Mouse (Mus musculus) midbrain, postnatal 0 days (tissue): Measurements from ENCODE around the gene Ndufb6. TPM values are rescaled to one million over a fixed set of nuclear protein-coding genes. Genes with fewer than 3 reads are reported as not detected.
"Not testable (repeated sequence)": the region's sequence is repeated elsewhere in the genome, so short reads cannot be mapped to it uniquely, and the experiment has no call there.

Experiments used
- ATAC-seq: fragments of 200-750 bp; cut with Nextera tagmentation; 2 replicates; pipeline ENCODE4 v1.8.0; 2017; ENCODE audit warnings: moderate number of reproducible peaks, mild to moderate bottlenecking, moderate TSS enrichment, moderate library complexity; ENCODE audit not compliant: low FRiP score
- DNase-seq: peaks from one replicate; pipeline ENCODE4 v3.0.0-alpha.2; 2015; ENCODE audit warnings: low spot score
- H3K27ac ChIP-seq: fragments of 300-500 bp; sonication (generic); 2 replicates; pipeline ENCODE4 v1.5.1; 2014; ENCODE audit warnings: low read depth, mild to moderate bottlenecking, low read length, mixed read lengths
- H3K27me3 ChIP-seq: fragments of 300-500 bp; sonication (generic); 2 replicates; pipeline ENCODE4 v1.6.1; 2014; ENCODE audit warnings: low read length, control low read depth, mixed read lengths; ENCODE audit not compliant: insufficient read depth
- H3K36me3 ChIP-seq: fragments of 300-500 bp; sonication (generic); 2 replicates; pipeline ENCODE4 v1.6.1; 2014; ENCODE audit warnings: low read length, control low read depth, mixed read lengths; ENCODE audit not compliant: insufficient read depth
- H3K4me1 ChIP-seq: fragments of 300-500 bp; sonication (generic); 2 replicates; pipeline ENCODE4 v1.6.1; 2014; ENCODE audit warnings: mild to moderate bottlenecking, control low read depth, antibody characterized with exemption, low read length, mixed read lengths; ENCODE audit not compliant: insufficient read depth
- H3K4me2 ChIP-seq: fragments of 300-500 bp; sonication (generic); 2 replicates; pipeline ENCODE4 v1.6.1; 2014; ENCODE audit warnings: low read depth, mild to moderate bottlenecking, low read length, mixed read lengths; ENCODE audit not compliant: poor library complexity, severe bottlenecking
- H3K4me3 ChIP-seq: fragments of 300-500 bp; sonication (generic); 2 replicates; pipeline ENCODE4 v1.5.1; 2014; ENCODE audit warnings: low read depth, mild to moderate bottlenecking, low read length, moderate library complexity
- H3K9ac ChIP-seq: fragments of 300-500 bp; sonication (generic); replicated peaks from 2 replicates; pipeline ENCODE4 v1.6.1; 2014; ENCODE audit warnings: mild to moderate bottlenecking, low read length, moderate library complexity, mixed read lengths; ENCODE audit not compliant: poor library complexity, severe bottlenecking
- H3K9me3 ChIP-seq: fragments of 300-500 bp; sonication (generic); 2 replicates; pipeline ENCODE4 v1.6.1; 2016; ENCODE audit warnings: low read length, control low read depth
- CTCF ChIP-seq: IDR thresholded peaks from 2 replicates; pipeline ENCODE4 v1.5.1; 2016; ENCODE audit warnings: antibody characterized with exemption, mild to moderate bottlenecking
- WGBS: fragments of 180-500 bp; shearing (Covaris S2); extraction: QIAGEN DNeasy Blood & Tissue Kit; methylation state at CpG from one replicate; pipeline ENCODE4 v1.1.7; 2014; 5-methylcytosine and 5-hydroxymethylcytosine counted together
- polyA plus RNA-seq: library from polyadenylated mRNA; unstranded; fragments of >200 nt; fragmentation: Nextera tagmentation; extraction: Ambion mirVana; gene quantifications from 2 replicates; pipeline ENCODE4 v1.2.1, GENCODE M21; 2015
- total RNA-seq: library from RNA; depleted of rRNA; stranded (reverse); fragments of >200 nt; gene quantifications from 2 replicates; pipeline ENCODE4 v1.2.3, GENCODE M21; 2014

Ndufb6 gene
- total and polyA plus RNA-seq, 2 experiments from 2014 or later: 174 to 399 TPM

- Histone ChIP-seq H3K9me3 (no peaks in the 10 kb centered on the region), H3K36me3 (no peaks in the 10 kb centered on the region), H3K27ac (no peak overlapping the region), H3K4me2 (no peak overlapping the region), H3K27me3 (no peaks in the 10 kb centered on the region), H3K4me1 (no peaks in the 10 kb centered on the region), H3K4me3 (no peak overlapping the region), H3K9ac (no peak overlapping the region)
- TF ChIP-seq CTCF: no peak
- DNase-seq (no peak), ATAC-seq (no peak)
- 51% methylated on average over 11 of the region's 11 CpGs for WGBS
Observed at GRCm38 (mm10) chr4:40310796-40311383, 31.7 kb upstream of the Ndufb6 start.

GRCm38 (mm10) chr4:40309682-40310081, 30.5 kb upstream of the Ndufb6 start:
- DNase-seq: no peak
- Histone ChIP-seq H3K9me3 (no peaks in the 10 kb centered on the region), H3K9ac (no peak overlapping the region), H3K4me1 (no peaks in the 10 kb centered on the region), H3K36me3 (no peaks in the 10 kb centered on the region), H3K4me2 (no peak overlapping the region), H3K4me3 (no peak overlapping the region), H3K27me3 (no peaks in the 10 kb centered on the region), H3K27ac (no peak overlapping the region)
- no peak for TF ChIP-seq CTCF
- no peak for ATAC-seq

DNA sequence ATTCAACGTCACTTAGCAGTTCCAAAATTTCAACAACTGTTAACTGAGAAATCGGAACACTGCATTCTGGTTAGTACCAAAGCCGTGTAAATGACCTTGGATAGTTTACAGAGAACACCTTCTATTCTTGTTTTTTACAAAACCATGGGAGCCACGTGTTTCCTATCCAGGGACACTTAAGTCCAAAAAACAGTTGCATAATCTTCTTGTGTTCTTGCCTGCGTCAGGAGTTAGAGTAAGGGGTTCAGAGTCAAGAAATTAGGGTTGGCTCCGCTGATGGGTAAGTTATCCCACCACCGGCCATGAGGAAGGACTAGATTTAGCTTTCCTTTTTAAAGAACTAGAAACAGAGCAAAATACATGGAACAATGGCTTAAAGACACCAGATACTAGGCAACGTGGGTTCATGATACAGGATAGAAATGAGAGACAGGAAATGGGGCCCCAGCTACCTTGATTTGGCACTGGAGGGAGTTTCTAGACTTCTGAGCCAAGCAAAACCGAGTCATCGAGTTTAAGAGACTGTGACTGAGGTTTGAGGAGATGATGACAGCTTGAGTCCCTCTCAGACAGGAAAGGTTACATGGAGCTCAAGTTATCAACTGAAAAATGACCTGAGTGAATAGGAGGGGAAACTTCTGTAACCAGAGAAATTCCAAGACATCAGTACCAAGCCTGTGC, 23.4 kb upstream of the Ndufb6 start:
- no peak for ATAC-seq
- TF ChIP-seq CTCF: no peak
- DNase-seq: no peak

GRCm38 (mm10) chr4:40301076-40301789, 22.0 kb upstream of the Ndufb6 start:
- ATAC-seq (peak; percentile 74), DNase-seq (peak; percentile 93)
- peak; percentile 94 for TF ChIP-seq CTCF
- Histone ChIP-seq H3K27ac (no peak overlapping the region), H3K9ac (no peak overlapping the region), H3K4me1 (no peaks in the 10 kb centered on the region), H3K4me3 (no peak overlapping the region), H3K4me2 (0 out of 2 replicates have a peak overlapping the region, but pooled peaks have one; percentile 28), H3K36me3 (no peaks in the 10 kb centered on the region), H3K27me3 (no peaks in the 10 kb centered on the region), H3K9me3 (no peaks in the 10 kb centered on the region)
- 11% methylated on average over 16 of the region's 16 CpGs for WGBS

More for the DNA sequence above, 23.4 kb upstream of the Ndufb6 start:
- Histone ChIP-seq H3K9me3 (no peaks in the 10 kb centered on the region), H3K36me3 (no peaks in the 10 kb centered on the region), H3K27ac (no peak overlapping the region), H3K4me3 (no peak overlapping the region), H3K4me2 (no peak overlapping the region), H3K27me3 (no peaks in the 10 kb centered on the region), H3K9ac (no peak overlapping the region), H3K4me1 (no peaks in the 10 kb centered on the region)
- WGBS: 84% methylated on average over 10 of the region's 10 CpGs

DNA sequence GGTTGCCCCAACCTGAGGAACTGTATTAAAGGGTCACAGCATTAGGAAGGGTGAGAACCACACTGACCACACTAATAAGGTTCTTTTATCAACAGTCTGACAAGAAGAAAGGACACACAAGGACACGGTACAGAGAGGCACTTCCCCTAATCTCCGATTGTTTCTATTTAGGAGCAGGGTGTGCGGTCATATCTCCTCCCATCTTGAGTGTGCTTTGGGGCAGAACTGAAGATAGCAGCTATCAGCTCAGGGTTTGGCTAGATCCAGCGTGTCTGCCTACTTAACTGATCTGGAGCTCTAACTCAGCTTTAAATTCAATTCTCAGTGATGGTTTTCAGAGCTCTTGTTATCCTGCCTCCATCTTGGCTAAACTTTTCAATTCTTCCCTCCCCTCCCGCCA, 19.9 kb upstream of the Ndufb6 start:
- no peak for TF ChIP-seq CTCF
- H3K4me1 ChIP-seq: no peaks in the 10 kb centered on the region
- H3K9me3 ChIP-seq: no peaks in the 10 kb centered on the region
- no peaks in the 10 kb centered on the region for H3K36me3 ChIP-seq
- H3K9ac ChIP-seq: no peak overlapping the region
- H3K27me3 ChIP-seq: no peaks in the 10 kb centered on the region
- no peak overlapping the region for H3K4me3 ChIP-seq
- DNase-seq (no peak), ATAC-seq (no peak)
- H3K4me2 ChIP-seq: no peak overlapping the region
- WGBS: 74% methylated on average over 5 of the region's 5 CpGs
- H3K27ac ChIP-seq: no peak overlapping the region

- WGBS: 95% methylated on average over 11 of the region's 11 CpGs
Observed at GRCm38 (mm10) chr4:40291511-40291910, 12.3 kb upstream of the Ndufb6 start.

More at GRCm38 (mm10) chr4:40291511-40291910, 12.3 kb upstream of the Ndufb6 start:
- not testable (repeated sequence) for H3K27ac ChIP-seq, ATAC-seq, H3K27me3 ChIP-seq, H3K9ac ChIP-seq, H3K4me3 ChIP-seq, H3K4me2 ChIP-seq, H3K36me3 ChIP-seq, H3K4me1 ChIP-seq, DNase-seq, H3K9me3 ChIP-seq
